Mouse (Mus musculus) lung, adult 18-20 months (tissue): ENCODE data around the gene Hoxd8.

Experiments
- DNase-seq, 2 experiments: peaks; one replicate each; pipeline ENCODE4 v3.0.0; 2022; ENCODE audit warnings: mixed read lengths in 2 of 2

Gene Hoxd8

GRCm38 (mm10) chr2:74686988-74687697 is 17.3 kb upstream of the Hoxd8 start:
- no peak for DNase-seq

- DNase-seq = no peak
Measured at GRCm38 (mm10) chr2:74687698-74688555, 16.5 kb upstream of the Hoxd8 start.

GRCm38 (mm10) chr2:74688795-74689573 is 15.4 kb upstream of the Hoxd8 start:
- DNase-seq = no peak

- DNase-seq = no peak
Measured at GRCm38 (mm10) chr2:74689574-74690337, 14.7 kb upstream of the Hoxd8 start.

- DNase-seq = no peak
Measured at GRCm38 (mm10) chr2:74690338-74690716, 14.1 kb upstream of the Hoxd8 start.

- DNase-seq = no peak
Measured at GRCm38 (mm10) chr2:74691022-74691951, 13.1 kb upstream of the Hoxd8 start, which contains the start of gene Hoxd10. TSS of gene Hoxd10 (plus strand) at chr2:74691924.

- DNase-seq = no peak
Measured at GRCm38 (mm10) chr2:74691995-74692807, 12.2 kb upstream of the Hoxd8 start.

GRCm38 (mm10) chr2:74692808-74693431 is 11.5 kb upstream of the Hoxd8 start:
- DNase-seq = no peak

GRCm38 (mm10) chr2:74693432-74693827 is 11.0 kb upstream of the Hoxd8 start:
- DNase-seq = no peak

GRCm38 (mm10) chr2:74694066-74694465 is 10.3 kb upstream of the Hoxd8 start:
- DNase-seq = no peak

GRCm38 (mm10) chr2:74695383-74695782 is 9.0 kb upstream of the Hoxd8 start:
- DNase-seq = no peak

GRCm38 (mm10) chr2:74695813-74696430 is 8.5 kb upstream of the Hoxd8 start:
- DNase-seq = no peak

- no peak for DNase-seq
Measured at GRCm38 (mm10) chr2:74696442-74697335, 7.7 kb upstream of the Hoxd8 start.

GRCm38 (mm10) chr2:74697567-74698121 is 6.8 kb upstream of the Hoxd8 start, which contains the start of gene Hoxd9:
TSS of gene Hoxd9 (plus strand) at chr2:74697727.
- no peak for DNase-seq

- DNase-seq = no peak
Measured at GRCm38 (mm10) chr2:74698201-74699052, 6.0 kb upstream of the Hoxd8 start.

- no peak for DNase-seq
Measured at GRCm38 (mm10) chr2:74699053-74699430, 5.4 kb upstream of the Hoxd8 start.
